Mouse (Mus musculus) small intestine, adult 2 months (tissue): ENCODE data around the gene Tes. TPM values are rescaled to one million over a fixed set of nuclear protein-coding genes. Genes with fewer than 3 reads are reported as not detected.
"Not testable (repeated sequence)": the region's sequence is repeated elsewhere in the genome, so short reads cannot be mapped to it uniquely, and the experiment has no call there.

Experiments
- H3K27ac ChIP-seq: fragments of 200-500 bp; 2 replicates; pipeline ENCODE4 v1.5.1; 2012; ENCODE audit warnings: low read depth, low read length, control low read depth, inconsistent platforms; ENCODE audit not compliant: insufficient read depth
- H3K27me3 ChIP-seq: fragments of 200-500 bp; 2 replicates; pipeline ENCODE4 v1.6.1; 2012; ENCODE audit warnings: mild to moderate bottlenecking, moderate library complexity, low read length, inconsistent platforms; ENCODE audit not compliant: control insufficient read depth, insufficient read depth
- H3K36me3 ChIP-seq: fragments of 200-500 bp; 2 replicates; pipeline ENCODE4 v1.6.1; 2012; ENCODE audit warnings: mild to moderate bottlenecking, low read length, control low read depth, inconsistent platforms; ENCODE audit not compliant: control insufficient read depth, insufficient read depth
- H3K4me1 ChIP-seq: fragments of 200-500 bp; 2 replicates; pipeline ENCODE4 v1.6.1; 2012; ENCODE audit warnings: low read length, inconsistent platforms, mixed read lengths; ENCODE audit not compliant: control insufficient read depth, insufficient read depth, insufficient read length
- H3K4me3 ChIP-seq: fragments of 200-500 bp; 2 replicates; pipeline ENCODE4 v1.5.1; 2012; ENCODE audit warnings: low read depth, mild to moderate bottlenecking, control low read depth, inconsistent platforms, low read length, moderate library complexity
- CTCF ChIP-seq: fragments of 200-500 bp; IDR thresholded peaks from 2 replicates; pipeline ENCODE4 v1.5.1; 2012; ENCODE audit warnings: low read depth, mild to moderate bottlenecking, control low read depth, inconsistent platforms, low read length, moderate library complexity, mixed read lengths; ENCODE audit not compliant: insufficient replicate concordance, insufficient read length; ENCODE audit errors: extremely low read depth
- POLR2A ChIP-seq: fragments of 200-500 bp; IDR thresholded peaks from 2 replicates; pipeline ENCODE4 v1.6.1; 2012; ENCODE audit warnings: low read depth, mild to moderate bottlenecking, control low read depth, inconsistent platforms, low read length, moderate library complexity
- WGBS: fragments of 180-500 bp; shearing (Covaris S2); methylation state at CpG from one replicate; pipeline ENCODE4 v1.1.7; 2018; 5-methylcytosine and 5-hydroxymethylcytosine counted together
- polyA plus RNA-seq: library from polyadenylated mRNA; depleted of rRNA; stranded (reverse); fragments of >200 nt; gene quantifications from 2 replicates; pipeline ENCODE4 v1.2.3, GENCODE M21; 2012

Gene Tes
- polyA plus RNA-seq, 1 experiment = 107 TPM

GRCm38 (mm10) chr6:17051432-17052025, 13.4 kb upstream of the Tes start:
- WGBS = 29% methylated on average over 4 of the region's 4 CpGs
- H3K4me1 ChIP-seq = peaks cover 2% of the 10 kb centered on the region; the same call in 1 of the 2 replicates
- H3K27ac ChIP-seq = no peak overlapping the region
- TF ChIP-seq POLR2A = no peak
- no peak for TF ChIP-seq CTCF
- H3K27me3 ChIP-seq = no peaks in the 10 kb centered on the region
- no peak overlapping the region for H3K4me3 ChIP-seq
- H3K36me3 ChIP-seq = no peaks in the 10 kb centered on the region

- no peaks in the 10 kb centered on the region for H3K27me3 ChIP-seq
- TF ChIP-seq CTCF (no peak), POLR2A (no peak)
- no peak overlapping the region for H3K4me3 ChIP-seq
- 40% methylated on average over 6 of the region's 6 CpGs for WGBS
- no peaks in the 10 kb centered on the region for H3K36me3 ChIP-seq
- peaks cover 2% of the 10 kb centered on the region; the same call in 1 of the 2 replicates for H3K4me1 ChIP-seq
- no peak overlapping the region; the same call in 1 of the 2 replicates for H3K27ac ChIP-seq
Observed at GRCm38 (mm10) chr6:17053028-17053660, 11.8 kb upstream of the Tes start.

GRCm38 (mm10) chr6:17054781-17055180, 10.2 kb upstream of the Tes start:
- H3K27ac ChIP-seq = no peak overlapping the region
- H3K4me3 ChIP-seq = no peak overlapping the region
- WGBS = 90% methylated on average over 2 of the region's 2 CpGs
- no peaks in the 10 kb centered on the region for H3K27me3 ChIP-seq
- TF ChIP-seq CTCF (no peak), POLR2A (no peak)
- H3K36me3 ChIP-seq = no peaks in the 10 kb centered on the region
- H3K4me1 ChIP-seq = peaks cover 3% of the 10 kb centered on the region; the same call in 1 of the 2 replicates

- TF ChIP-seq POLR2A (no peak), CTCF (no peak)
- H3K27me3 ChIP-seq = no peaks in the 10 kb centered on the region
- no peaks in the 10 kb centered on the region for H3K36me3 ChIP-seq
- H3K4me1 ChIP-seq = peaks cover 3% of the 10 kb centered on the region; the same call in 1 of the 2 replicates
- WGBS = 8% methylated on average over 2 of the region's 2 CpGs
- H3K4me3 ChIP-seq = no peak overlapping the region
- no peak overlapping the region for H3K27ac ChIP-seq
Observed at GRCm38 (mm10) chr6:17055659-17056058, 9.3 kb upstream of the Tes start.

GRCm38 (mm10) chr6:17059501-17059900, 5.4 kb upstream of the Tes start:
- WGBS = 12% methylated on average over 2 of the region's 2 CpGs
- peaks cover 10% of the 10 kb centered on the region; the same call in 1 of the 2 replicates for H3K4me1 ChIP-seq
- TF ChIP-seq CTCF = no peak
- TF ChIP-seq POLR2A = no peak
- no peak overlapping the region for H3K4me3 ChIP-seq
- H3K27me3 ChIP-seq = no peaks in the 10 kb centered on the region
- H3K36me3 ChIP-seq = no peaks in the 10 kb centered on the region
- peak overlapping the region; percentile 64 for H3K27ac ChIP-seq

- TF ChIP-seq POLR2A = no peak
- TF ChIP-seq CTCF = no peak
- H3K27ac ChIP-seq = peak overlapping the region; percentile 64
- 52% methylated on average over 2 of the region's 2 CpGs for WGBS
Observed at GRCm38 (mm10) chr6:17060154-17060553, 4.8 kb upstream of the Tes start.

GRCm38 (mm10) chr6:17061826-17062225, 3.1 kb upstream of the Tes start:
- 81% methylated on average over 4 of the region's 4 CpGs for WGBS
- Histone ChIP-seq H3K4me1 (peaks cover 13% of the 10 kb centered on the region; the same call in 1 of the 2 replicates), H3K27ac (peak overlapping the region; percentile 20; the same call in 1 of the 2 replicates)
- H3K36me3 ChIP-seq, H3K27me3 ChIP-seq, H3K4me3 ChIP-seq: not testable (repeated sequence)

More at GRCm38 (mm10) chr6:17060154-17060553, 4.8 kb upstream of the Tes start:
- Histone ChIP-seq H3K36me3 (no peaks in the 10 kb centered on the region), H3K4me1 (peaks cover 13% of the 10 kb centered on the region; the same call in 1 of the 2 replicates), H3K4me3 (no peak overlapping the region), H3K27me3 (no peaks in the 10 kb centered on the region)
